Mouse (Mus musculus) left cerebral cortex, postnatal 10 days (tissue): ENCODE data around the gene Mtif2. TPM values are rescaled to one million over a fixed set of nuclear protein-coding genes. Genes with fewer than 3 reads are reported as not detected.
A peak's percentile ranks its signal among the peaks of the same experiment; 100 is the strongest.

ENCODE experiments used
- DNase-seq, 2 experiments: peaks; one replicate each; pipeline ENCODE4 v3.0.0; 2021 to 2022; ENCODE audit warnings: low spot score in 2 of 2, mixed read lengths in 1 of 2; ENCODE audit errors: extremely low spot score in 1 of 2
- intact Hi-C: fragments of 180-260 bp; cut with DNase I; formaldehyde crosslinking; loops from one replicate; pipeline ENCODE4 v1.15.1; 2025
- total RNA-seq, 2 experiments: library from RNA; stranded (reverse); gene quantifications; 2 replicates each; pipeline ENCODE4 v1.2.3; 2021

Mtif2 gene
- total RNA-seq, 2 experiments from 2014 or later, result 29.6 to 34.2 TPM

DNA sequence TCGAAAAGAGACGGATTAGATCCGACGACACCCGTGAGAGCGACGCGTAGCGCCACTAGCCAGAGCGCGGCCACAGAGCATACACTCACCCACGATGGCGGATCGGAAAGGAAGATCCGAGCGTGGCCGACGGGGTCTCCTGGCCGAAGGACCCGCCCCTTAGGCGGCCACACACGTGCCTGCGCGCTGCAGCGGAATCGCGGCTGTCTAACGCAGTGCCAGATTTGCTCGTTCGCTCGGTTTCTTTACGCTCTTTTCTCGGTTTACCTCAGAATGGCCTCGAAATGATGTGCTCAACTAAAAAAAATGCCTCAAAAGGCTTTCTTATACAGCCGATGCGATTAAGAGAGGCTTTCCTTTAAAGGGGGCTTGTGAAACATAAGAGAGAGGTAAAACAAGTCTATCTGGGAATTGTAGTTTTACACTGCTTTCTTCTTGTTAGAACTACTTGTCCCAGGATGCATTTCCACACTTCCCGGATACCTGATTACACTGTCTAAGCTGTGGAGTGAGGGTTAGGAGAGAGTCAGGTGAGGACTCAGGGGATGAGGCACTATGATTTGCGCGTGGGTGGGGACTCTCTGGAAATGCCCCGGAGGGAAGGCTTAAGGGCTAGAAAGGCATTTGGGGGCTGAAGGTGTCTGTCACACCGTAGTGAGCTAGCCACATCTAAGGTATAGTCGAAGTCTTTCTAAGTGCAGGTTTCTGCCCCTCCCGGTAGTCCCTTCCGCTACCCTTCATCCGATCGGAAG is 21.7 kb downstream of the Mtif2 start, which contains the start of the genes Clhc1 and Rps27a:
Gene Clhc1, plus strand, starts transcription at position 199 of the 752 bp plus-strand sequence.
Gene Rps27a, minus strand, starts transcription at position 358 of the 752 bp plus-strand sequence.
- peak; percentile 86 to 95 for DNase-seq
- intact Hi-C loops, result loop anchor here (1.0 to 10.0 kb wide), 3 partner anchors 145 to 337 kb away; no protein-coding TSS in a partner anchor

DNA sequence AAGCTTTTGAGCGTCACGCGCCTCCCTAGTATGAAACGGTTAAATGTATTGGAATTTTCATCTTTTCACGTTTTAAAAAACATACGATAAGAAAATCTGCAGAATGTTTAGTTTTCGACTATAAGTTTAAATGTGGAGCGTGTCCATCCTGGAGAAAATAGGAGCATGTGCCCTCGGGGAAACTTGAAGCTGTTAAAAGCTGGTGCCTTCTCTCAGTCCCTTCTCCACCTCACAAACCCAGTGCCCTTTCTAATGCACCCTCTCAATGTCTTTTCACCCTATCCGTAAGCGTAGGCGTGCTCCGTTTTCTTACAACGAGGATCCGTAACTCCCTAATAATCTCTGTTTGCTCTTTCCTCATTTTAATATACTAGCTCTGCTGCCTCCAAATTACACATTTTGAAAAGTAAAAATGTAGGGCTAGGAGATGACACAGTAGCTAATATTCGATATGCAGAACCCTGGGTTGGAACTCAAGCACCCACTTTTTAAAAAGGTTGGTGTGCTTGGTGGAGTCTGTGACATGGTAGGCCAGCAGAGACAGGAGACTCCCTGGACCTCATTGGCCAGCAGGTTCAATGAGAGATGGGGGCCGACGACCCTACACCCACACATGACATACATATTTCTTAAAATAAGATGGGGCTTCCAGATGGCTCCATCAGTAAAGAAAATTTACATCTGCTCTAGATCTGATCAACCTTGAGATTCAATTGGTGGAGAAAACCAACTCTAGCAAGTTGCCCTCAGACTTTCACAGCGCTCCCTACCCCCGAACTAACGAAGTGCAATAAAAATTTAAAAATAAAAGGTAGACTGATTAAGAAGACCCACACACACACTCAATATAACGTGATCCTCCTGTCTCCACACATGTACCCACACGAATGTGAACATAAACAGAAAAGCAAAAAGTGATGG is 22.6 kb downstream of the Mtif2 start:
- DNase-seq, result peak in 1 of 2 experiments; percentile 10
- intact Hi-C loops, result loop anchor here (5.0 to 10.0 kb wide), 2 partner anchors 164 to 336 kb away; no protein-coding TSS in a partner anchor

DNA sequence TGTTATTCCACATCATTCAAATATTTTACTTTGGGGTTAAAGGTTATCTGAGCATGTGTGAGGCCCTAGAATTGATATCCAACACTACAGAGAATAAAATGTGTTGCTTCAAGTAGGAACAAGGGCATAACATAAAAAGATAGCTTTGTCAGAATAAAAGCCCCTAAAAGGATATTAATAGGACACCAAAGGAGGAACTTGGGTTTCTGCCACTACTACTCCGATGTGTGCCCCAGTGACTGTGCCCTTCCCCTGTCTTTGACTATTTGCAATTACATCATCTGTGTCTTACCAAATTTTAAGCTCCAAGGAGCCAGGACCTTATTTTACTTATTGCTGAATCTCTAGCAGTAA is 23.2 kb downstream of the Mtif2 start:
- DNase-seq, result no peak
- intact Hi-C loops, result loop anchor here (5.0 to 10.0 kb wide), 2 partner anchors 163 to 335 kb away; no protein-coding TSS in a partner anchor

DNA sequence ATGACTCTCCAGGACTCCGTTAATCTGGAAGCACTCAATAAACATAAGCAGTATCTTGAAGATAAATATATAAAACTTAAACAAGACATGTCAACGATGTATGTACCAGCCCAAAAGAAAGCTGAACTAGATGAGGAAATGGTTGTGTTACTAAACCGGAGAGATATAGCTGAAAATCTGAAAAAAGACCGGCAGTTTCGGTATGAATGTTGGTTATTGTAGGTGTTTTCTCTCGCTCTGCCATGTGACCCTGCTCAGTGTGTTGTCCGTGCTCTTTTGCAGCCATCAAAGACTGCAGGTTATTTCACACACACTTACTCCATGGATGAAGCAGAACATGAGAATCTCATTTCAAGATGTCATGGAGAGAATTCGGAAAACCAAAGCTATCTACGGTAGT is 34.2 kb downstream of the Mtif2 start:
- intact Hi-C loops, result no loop called here
- DNase-seq, result no peak

DNA sequence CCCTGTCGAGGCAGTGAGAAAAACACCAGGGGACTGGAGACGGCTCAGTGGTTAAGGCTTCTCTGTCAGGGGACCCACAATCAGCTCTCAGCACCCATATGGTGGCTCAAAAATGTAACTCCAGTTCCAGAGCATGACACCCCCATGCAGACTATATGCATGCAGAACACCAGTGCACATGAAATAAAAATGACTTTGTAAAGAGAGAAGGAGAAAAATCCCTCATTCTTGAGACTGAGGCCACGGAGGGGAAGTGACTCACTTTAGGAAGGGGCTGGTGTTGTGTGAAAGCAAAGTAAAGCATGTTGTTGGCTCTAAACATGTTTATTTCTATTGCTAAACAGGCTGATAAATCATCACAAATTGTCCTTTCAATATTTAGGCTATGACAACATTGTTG is 34.8 kb downstream of the Mtif2 start:
- intact Hi-C loops, result no loop called here
- no peak for DNase-seq

DNA sequence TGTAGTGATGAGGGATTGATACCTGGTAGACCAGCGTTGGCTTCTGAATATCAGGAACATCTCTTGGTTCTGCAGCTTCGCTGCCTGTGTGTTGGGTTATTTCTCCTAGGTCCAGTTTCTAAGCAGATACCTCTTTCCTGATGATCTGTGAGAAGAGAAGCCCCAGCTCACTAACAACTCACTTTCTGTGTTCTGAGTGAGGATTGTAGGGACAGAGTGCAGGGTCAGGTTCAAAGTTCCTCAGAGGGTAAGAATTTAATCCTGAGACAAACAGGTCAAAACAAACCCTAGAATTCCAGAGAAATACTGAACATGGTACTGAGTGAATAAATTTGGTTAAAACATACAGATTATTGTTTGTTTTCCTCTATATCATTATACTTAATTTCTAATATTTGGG is 37.2 kb downstream of the Mtif2 start:
- intact Hi-C loops, result no loop called here

DNA sequence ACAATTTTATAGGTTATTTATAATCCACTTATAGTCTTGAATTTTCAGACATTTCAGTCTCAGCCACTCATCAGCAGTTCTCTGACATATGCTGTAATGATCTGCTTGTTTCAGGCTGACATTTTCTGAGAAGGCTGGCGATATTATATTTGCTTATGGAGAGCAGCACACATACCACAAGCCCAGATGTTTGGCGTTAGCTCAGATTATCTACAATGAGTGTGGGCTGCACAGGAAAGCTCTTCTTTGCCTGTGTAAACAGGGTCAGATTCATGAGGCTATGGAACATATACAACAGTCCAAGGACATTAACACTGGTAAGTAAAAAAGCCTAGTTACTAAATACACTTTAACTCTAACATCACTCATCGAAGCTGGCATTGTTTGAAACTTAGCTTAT is 45.3 kb downstream of the Mtif2 start:
- no peak for DNase-seq
- intact Hi-C loops, result loop anchor here (10.0 kb wide), 1 partner anchor 123 kb away; the partner anchor contains the start of gene Rtn4

More for the DNA sequence above, 37.2 kb downstream of the Mtif2 start:
- DNase-seq, result no peak

DNA sequence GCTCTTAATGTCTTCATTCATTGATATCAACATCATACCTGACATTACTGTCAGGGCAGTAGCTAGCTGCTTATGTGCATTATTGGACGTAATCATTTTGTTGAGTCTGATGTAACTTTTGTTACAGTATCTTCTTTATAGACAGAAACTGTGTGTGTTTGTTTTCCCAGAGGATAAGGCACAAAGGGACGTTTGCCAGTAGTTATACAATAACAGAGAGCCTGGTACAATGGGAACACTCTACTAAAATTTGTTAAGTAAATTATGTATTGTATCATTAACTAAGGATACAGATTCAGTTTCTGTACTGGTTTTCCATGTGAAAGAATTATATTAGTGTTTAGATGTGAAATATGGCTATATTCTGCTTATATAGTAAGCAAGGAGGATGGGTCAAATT is 46.4 kb downstream of the Mtif2 start:
- intact Hi-C loops, result loop anchor here (10.0 kb wide), 1 partner anchor 122 kb away; the partner anchor contains the start of gene Rtn4
- DNase-seq, result no peak

DNA sequence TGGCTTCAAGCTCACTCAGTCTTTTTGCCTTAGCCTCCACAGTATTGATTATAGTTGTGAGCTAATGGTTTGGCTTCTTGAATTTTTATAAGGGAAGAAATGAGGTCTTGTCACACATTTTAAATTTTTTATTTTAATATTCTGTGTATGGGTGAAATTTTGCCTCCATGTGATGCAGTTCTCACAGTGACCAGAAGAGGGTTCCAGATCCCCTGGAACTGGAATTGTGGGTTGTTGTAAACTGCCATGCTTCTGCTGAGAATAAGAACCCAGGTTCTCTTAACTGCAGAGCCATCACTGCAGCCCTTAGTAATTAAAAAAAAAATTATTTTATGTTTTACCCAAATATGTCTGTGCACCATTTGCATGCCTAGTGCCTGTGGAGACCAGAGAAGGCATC is 53.4 kb downstream of the Mtif2 start:
- intact Hi-C loops, result loop anchor here (10.0 kb wide), 1 partner anchor 115 kb away; the partner anchor contains the start of gene Rtn4
- DNase-seq, result no peak

Other genes with a start within 250 kb of the Mtif2 start
- gene Ccdc88a, start 152.8 kb upstream of the Mtif2 start, total RNA-seq, result 100 to 1,000 TPM in 1 of 2 experiments, 10 to 100 TPM in 1; 94.6 to 105 TPM
- 1 to 10 TPM; 2.8 to 3.7 TPM for gene Prorsd1, start 11.4 kb upstream of the Mtif2 start, total RNA-seq
- under 1 TPM in 1 of 2 experiments, not detected in 1; 0.59 TPM for gene Clhc1, start 21.5 kb downstream of the Mtif2 start, total RNA-seq
- gene Rps27a, start 21.7 kb downstream of the Mtif2 start, total RNA-seq, result 100 to 1,000 TPM; 509 TPM
- 100 to 1,000 TPM; 562 to 579 TPM for gene Rtn4, start 166.5 kb downstream of the Mtif2 start, total RNA-seq